Mouse (Mus musculus) C2C12 (cell line): ENCODE data around the gene Zmpste24.

Experiments
- CEBPB ChIP-seq: IDR thresholded peaks from one replicate; pipeline ENCODE4 v1.6.1; 2011; ENCODE audit warnings: low read depth, mild to moderate bottlenecking, control low read depth, moderate library complexity
- CTCF ChIP-seq: IDR thresholded peaks from one replicate; pipeline ENCODE4 v1.5.1; 2011; ENCODE audit not compliant: control insufficient read depth, insufficient read depth, insufficient read length
- FOSL1 ChIP-seq: IDR thresholded peaks from one replicate; pipeline ENCODE4 v1.8.0; 2011; ENCODE audit warnings: mild to moderate bottlenecking, low read length; ENCODE audit not compliant: poor library complexity, insufficient read depth, severe bottlenecking
- MAX ChIP-seq: IDR thresholded peaks from one replicate; pipeline ENCODE4 v1.6.1; 2011; ENCODE audit warnings: mild to moderate bottlenecking, control low read depth
- USF1 ChIP-seq: IDR thresholded peaks from one replicate; pipeline ENCODE4 v1.6.1; 2011; ENCODE audit warnings: low read depth, mild to moderate bottlenecking, control low read depth, moderate library complexity

DNA sequence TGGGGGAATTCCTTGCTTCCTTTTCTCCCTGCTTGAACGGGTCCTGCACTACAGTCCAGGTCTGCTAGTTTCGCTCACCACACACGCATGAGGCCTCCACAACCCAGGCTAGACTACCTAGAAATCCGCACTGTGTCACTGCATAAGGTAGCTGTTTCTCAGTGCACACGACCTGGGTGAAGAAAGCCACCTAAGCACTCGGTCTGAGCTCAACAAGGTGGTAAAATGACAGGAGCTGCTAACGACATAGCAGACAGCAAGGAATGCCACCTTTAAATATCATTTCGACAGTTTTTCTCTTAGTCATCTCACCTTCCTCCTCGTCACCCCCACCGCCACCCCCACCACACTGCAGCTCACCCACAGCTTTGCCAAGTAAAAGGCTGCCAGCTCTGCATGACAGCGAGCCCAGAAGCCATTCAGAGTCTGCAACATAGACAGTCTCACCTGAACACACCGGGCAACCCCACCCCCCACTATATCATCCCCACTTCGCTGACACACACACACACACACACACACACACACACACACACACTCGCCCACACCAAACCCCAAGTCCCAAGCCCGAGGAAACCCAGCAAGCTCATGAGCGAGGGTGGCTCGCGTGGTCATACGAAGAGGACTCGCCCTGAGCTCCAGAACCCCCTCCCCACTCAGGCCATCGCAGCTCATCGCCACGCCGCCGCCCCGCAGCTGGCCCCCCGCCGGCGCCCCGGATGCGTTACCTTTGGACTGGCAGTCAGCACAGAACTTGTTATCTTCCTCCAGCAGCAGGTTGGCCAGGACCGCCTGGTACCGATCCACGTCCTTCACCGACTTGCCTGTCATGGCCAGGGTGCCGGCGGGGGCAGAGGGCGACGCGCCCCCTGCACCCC, 81.8 kb downstream of the Zmpste24 start:
- TF ChIP-seq CTCF (no peak), MAX (no peak), CEBPB (no peak), USF1 (no peak), FOSL1 (no peak)
